Mouse (Mus musculus) MEL (cell line): Measurements from ENCODE around the gene Golm1. TPM values are rescaled to one million over a fixed set of nuclear protein-coding genes. Genes with fewer than 3 reads are reported as not detected.

Experiments used
- DNase-seq: peaks from one replicate; pipeline ENCODE4 v3.0.0; 2011; ENCODE audit warnings: low read depth, low spot score
- H3K27ac ChIP-seq: 2 replicates; pipeline ENCODE4 v1.5.1; 2012; ENCODE audit warnings: low read depth, mild to moderate bottlenecking, control low read depth, low read length, moderate library complexity; ENCODE audit not compliant: control insufficient read depth
- H3K27me3 ChIP-seq, 2 experiments: fragments of 150-350 bp in 1 of 2; sonication (generic) in 1 of 2; 2 replicates each; pipeline ENCODE4 v1.6.1; 2012; ENCODE audit warnings: low read length in 2 of 2, mild to moderate bottlenecking in 2 of 2, improper control_type of control experiment in 1 of 2, moderate library complexity in 1 of 2; ENCODE audit not compliant: insufficient read depth in 2 of 2, control insufficient read depth in 1 of 2
- H3K36me3 ChIP-seq, 2 experiments: 2 replicates each; pipeline ENCODE4 v1.6.1; 2012 to 2014; ENCODE audit warnings: low read length in 2 of 2, improper control_type of control experiment in 1 of 2, inconsistent platforms in 1 of 2, mild to moderate bottlenecking in 1 of 2; ENCODE audit not compliant: insufficient read depth in 2 of 2, control insufficient read depth in 1 of 2
- H3K4me1 ChIP-seq, 2 experiments: fragments of 150-350 bp in 1 of 2; sonication (generic) in 1 of 2; 2 replicates each; pipeline ENCODE4 v1.6.1; 2012; ENCODE audit warnings: low read length in 2 of 2, improper control_type of control experiment in 1 of 2, mild to moderate bottlenecking in 1 of 2; ENCODE audit not compliant: insufficient read depth in 2 of 2, control insufficient read depth in 1 of 2
- H3K4me3 ChIP-seq, 2 experiments: fragments of 150-350 bp in 1 of 2; sonication (generic) in 1 of 2; 2 replicates each; pipeline ENCODE4 v1.5.1; 2012; ENCODE audit warnings: low read depth in 2 of 2, low read length in 2 of 2, mild to moderate bottlenecking in 2 of 2, moderate library complexity in 2 of 2, control low read depth in 1 of 2, improper control_type of control experiment in 1 of 2; ENCODE audit not compliant: control insufficient read depth in 1 of 2, insufficient read depth in 1 of 2
- H3K79me2 ChIP-seq: 2 replicates; pipeline ENCODE4 v1.6.1; 2012; ENCODE audit warnings: mild to moderate bottlenecking, low read length, moderate library complexity; ENCODE audit not compliant: control insufficient read depth, poor library complexity, insufficient read depth
- H3K9ac ChIP-seq: 2 replicates; pipeline ENCODE4 v1.6.1; 2012; ENCODE audit warnings: low read depth, mild to moderate bottlenecking, control low read depth, low read length, moderate library complexity; ENCODE audit not compliant: control insufficient read depth, poor library complexity, severe bottlenecking
- H3K9me3 ChIP-seq: fragments of 150-350 bp; sonication (generic); replicated peaks from 2 replicates; pipeline ENCODE4 v1.6.1; 2012; ENCODE audit warnings: mild to moderate bottlenecking, low read length, improper control_type of control experiment, moderate library complexity; ENCODE audit not compliant: insufficient read depth
- BHLHE40 ChIP-seq: IDR thresholded peaks from 2 replicates; pipeline ENCODE4 v1.6.1; 2012; ENCODE audit warnings: low read depth, mild to moderate bottlenecking, inconsistent platforms, low read length, improper control_type of control experiment, borderline replicate concordance
- CHD1 ChIP-seq: IDR thresholded peaks from 2 replicates; pipeline ENCODE4 v1.6.1; 2012; ENCODE audit warnings: low read depth, mild to moderate bottlenecking, inconsistent platforms, low read length, improper control_type of control experiment
- CTCF ChIP-seq, 3 experiments: IDR thresholded peaks in 2 of 3; conservative IDR thresholded peaks in 1 of 3; 2 replicates each; pipeline ENCODE4 v1.5.1; 2011 to 2012; ENCODE audit warnings: low read length in 3 of 3, low read depth in 2 of 3, mild to moderate bottlenecking in 2 of 3, improper control_type of control experiment in 1 of 3, inconsistent platforms in 1 of 3, mixed read lengths in 1 of 3, moderate library complexity in 1 of 3; ENCODE audit not compliant: control insufficient read depth in 1 of 3, insufficient read depth in 1 of 3, poor library complexity in 1 of 3, severe bottlenecking in 1 of 3
- E2F4 ChIP-seq: IDR thresholded peaks from 2 replicates; pipeline ENCODE4 v1.6.1; 2011; ENCODE audit warnings: low read depth, low read length, improper control_type of control experiment, borderline replicate concordance
- ELF1 ChIP-seq: IDR thresholded peaks from 2 replicates; pipeline ENCODE4 v1.6.1; 2014; ENCODE audit warnings: low read depth, mild to moderate bottlenecking, inconsistent platforms, low read length, improper control_type of control experiment, moderate library complexity
- ETS1 ChIP-seq: IDR thresholded peaks from 2 replicates; pipeline ENCODE4 v1.6.1; 2012; ENCODE audit warnings: low read depth, mild to moderate bottlenecking, inconsistent platforms, low read length, improper control_type of control experiment, moderate library complexity
- GABPA ChIP-seq: IDR thresholded peaks from 2 replicates; pipeline ENCODE4 v1.6.1; 2012; ENCODE audit warnings: low read depth, mild to moderate bottlenecking, inconsistent platforms, low read length, improper control_type of control experiment, moderate library complexity
- HCFC1 ChIP-seq: IDR thresholded peaks from 2 replicates; pipeline ENCODE4 v1.6.1; 2012; ENCODE audit warnings: low read depth, mild to moderate bottlenecking, inconsistent platforms, low read length, improper control_type of control experiment, moderate library complexity
- KAT2A ChIP-seq: conservative IDR thresholded peaks from 2 replicates; pipeline ENCODE4 v1.6.1; 2012; ENCODE audit warnings: low read depth, low read length, improper control_type of control experiment, inconsistent platforms
- MAFK ChIP-seq: IDR thresholded peaks from 2 replicates; pipeline ENCODE4 v1.6.1; 2011; ENCODE audit warnings: low read depth, mild to moderate bottlenecking, low read length, improper control_type of control experiment, borderline replicate concordance
- MEF2A ChIP-seq: IDR thresholded peaks from 2 replicates; pipeline ENCODE4 v1.6.1; 2014; ENCODE audit warnings: low read depth, mild to moderate bottlenecking, inconsistent platforms, low read length, improper control_type of control experiment; ENCODE audit not compliant: poor library complexity, insufficient replicate concordance, severe bottlenecking; ENCODE audit errors: extremely low read depth
- MXI1 ChIP-seq: IDR thresholded peaks from 2 replicates; pipeline ENCODE4 v1.6.1; 2011; ENCODE audit warnings: mild to moderate bottlenecking, low read depth, low read length, improper control_type of control experiment
- RAD21 ChIP-seq: IDR thresholded peaks from 2 replicates; pipeline ENCODE4 v1.6.1; 2011; ENCODE audit warnings: mild to moderate bottlenecking, low read depth, low read length, improper control_type of control experiment
- RCOR1 ChIP-seq: IDR thresholded peaks from 2 replicates; pipeline ENCODE4 v1.6.1; 2012; ENCODE audit warnings: low read depth, mild to moderate bottlenecking, inconsistent platforms, low read length, improper control_type of control experiment
- TAL1 ChIP-seq: IDR thresholded peaks from 2 replicates; pipeline ENCODE4 v1.6.1; 2012; ENCODE audit warnings: mild to moderate bottlenecking, inconsistent platforms, low read length, moderate library complexity, mixed read lengths
- TBP ChIP-seq: IDR thresholded peaks from 2 replicates; pipeline ENCODE4 v1.8.0; 2011; ENCODE audit warnings: low read depth, low read length, improper control_type of control experiment
- USF1 ChIP-seq: IDR thresholded peaks from 2 replicates; pipeline ENCODE4 v1.6.1; 2014; ENCODE audit warnings: low read depth, mild to moderate bottlenecking, inconsistent platforms, low read length, improper control_type of control experiment, moderate library complexity
- USF2 ChIP-seq, 2 experiments: IDR thresholded peaks; 2 replicates each; pipeline ENCODE4 v1.6.1; 2011 to 2012; ENCODE audit warnings: improper control_type of control experiment in 2 of 2, low read length in 2 of 2, borderline replicate concordance in 1 of 2, inconsistent platforms in 1 of 2, low read depth in 1 of 2, mild to moderate bottlenecking in 1 of 2; ENCODE audit not compliant: insufficient read depth in 1 of 2
- ZKSCAN1 ChIP-seq: IDR thresholded peaks from 2 replicates; pipeline ENCODE4 v1.6.1; 2012; ENCODE audit warnings: low read depth, mild to moderate bottlenecking, inconsistent platforms, low read length, improper control_type of control experiment, moderate library complexity
- ZMIZ1 ChIP-seq: IDR thresholded peaks from 2 replicates; pipeline ENCODE4 v1.6.1; 2012; ENCODE audit warnings: low read depth, mild to moderate bottlenecking, inconsistent platforms, low read length, improper control_type of control experiment, moderate library complexity
- ZNF384 ChIP-seq: IDR thresholded peaks from 2 replicates; pipeline ENCODE4 v1.6.1; 2012; ENCODE audit warnings: low read depth, mild to moderate bottlenecking, inconsistent platforms, low read length, improper control_type of control experiment
- polyA plus RNA-seq, 2 experiments: library from polyadenylated mRNA; stranded (reverse) in 1 of 2; unstranded in 1 of 2; fragments of >175 nt in 1 of 2; fragments of >200 nt in 1 of 2; gene quantifications; 2 replicates each; pipeline versions ENCODE4 v1.2.1 to v1.2.4; 2012; ENCODE audit warnings: low replicate concordance in 2 of 2, low read depth in 1 of 2; ENCODE audit not compliant: insufficient read length in 2 of 2, insufficient read depth in 1 of 2, missing spikeins in 1 of 2
- total RNA-seq: library from RNA; depleted of rRNA; stranded (reverse); fragments of 300-350 nt; gene quantifications from 2 replicates; pipeline ENCODE4 v1.2.3, GENCODE M21; 2012

Gene Golm1
- total and polyA plus RNA-seq, 3 experiments = 22.1 to 26.8 TPM; not detected in 1

DNA sequence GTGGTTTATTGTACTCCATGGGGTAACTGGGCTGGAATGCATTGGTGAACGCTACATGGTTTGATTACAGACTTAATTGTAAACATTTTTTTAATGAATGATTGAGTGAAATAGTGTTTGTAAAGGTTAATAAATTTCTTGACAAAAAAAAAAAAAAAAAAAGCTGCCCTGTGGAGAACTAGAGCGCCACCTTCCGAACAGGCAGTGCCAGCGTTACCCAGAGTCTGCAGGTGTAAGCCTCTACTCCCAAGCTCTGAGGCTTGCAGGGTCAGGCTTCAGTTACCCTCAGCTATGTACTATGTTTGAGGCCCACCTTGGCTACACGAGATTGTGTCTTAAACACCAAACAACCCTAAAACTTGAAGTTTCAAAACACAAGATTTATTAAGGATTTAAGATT, 41.0 kb downstream of the Golm1 start:
- DNase-seq = no peak
- H3K27ac ChIP-seq = no peak overlapping the region
- no peak overlapping the region for H3K9ac ChIP-seq
- no peaks in the 10 kb centered on the region for H3K4me1 ChIP-seq
- no peak overlapping the region for H3K4me3 ChIP-seq
- no peaks in the 10 kb centered on the region for H3K27me3 ChIP-seq
- H3K9me3 ChIP-seq = no peaks in the 10 kb centered on the region
- TF ChIP-seq CTCF (IDR thresholded peaks at IDR 0.05 in 2 of 3, conservative IDR thresholded peaks at IDR 0.05 in 1 of 3; ENCODE audit: control insufficient read depth in 1 of 3, insufficient read depth in 1 of 3, low read depth in 2 of 3, low read length in 3 of 3, poor library complexity in 1 of 3, severe bottlenecking in 1 of 3) (peak in 2 of 3 experiments; percentile 13 to 32; a peak in 3 of 6 replicates), GABPA (no peak), ZMIZ1 (no peak), ZNF384 (peak; percentile 86)
- H3K79me2 ChIP-seq = no peaks in the 10 kb centered on the region
- 0 out of 4 replicates have a peak, but pooled peaks cover 0 to 5% of the 10 kb centered on the region in 2 experiments for H3K36me3 ChIP-seq

DNA sequence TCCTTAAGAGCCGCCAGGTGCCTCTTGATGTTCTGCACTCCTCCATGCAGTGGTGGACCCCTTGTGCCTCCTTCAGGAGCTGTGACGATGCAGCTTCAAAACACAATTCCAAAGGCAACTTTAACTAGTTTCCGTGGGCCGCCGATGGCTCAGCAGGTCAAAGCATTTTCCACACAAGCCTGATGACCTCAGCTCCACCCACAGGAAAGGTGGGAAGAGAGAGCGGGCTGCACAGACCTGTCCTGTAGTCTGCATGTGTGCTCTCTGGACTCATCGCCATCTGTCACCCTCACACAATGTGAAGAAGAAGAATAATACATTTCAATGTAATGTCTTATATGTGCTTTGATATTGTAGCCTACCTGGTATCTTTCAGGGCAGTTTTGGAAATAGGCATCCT, 48.9 kb downstream of the Golm1 start:
- no peak overlapping the region for H3K9ac ChIP-seq
- peaks cover 0 to 11% of the 10 kb centered on the region in 2 experiments; a peak in 2 of 4 replicates for H3K36me3 ChIP-seq
- H3K27ac ChIP-seq = no peak overlapping the region
- H3K9me3 ChIP-seq = no peaks in the 10 kb centered on the region
- H3K79me2 ChIP-seq = no peaks in the 10 kb centered on the region
- no peaks in the 10 kb centered on the region for H3K4me1 ChIP-seq
- no peaks in the 10 kb centered on the region for H3K27me3 ChIP-seq
- TF ChIP-seq MXI1 (no peak), ELF1 (no peak), TAL1 (no peak), ZKSCAN1 (no peak), RCOR1 (no peak), HCFC1 (no peak), BHLHE40 (no peak), KAT2A (no peak), CHD1 (no peak), CTCF (IDR thresholded peaks at IDR 0.05 in 2 of 3, conservative IDR thresholded peaks at IDR 0.05 in 1 of 3; ENCODE audit: control insufficient read depth in 1 of 3, insufficient read depth in 1 of 3, low read depth in 2 of 3, low read length in 3 of 3, poor library complexity in 1 of 3, severe bottlenecking in 1 of 3) (no peak), MEF2A (no peak), USF1 (no peak), MAFK (no peak), USF2 (IDR thresholded peaks at IDR 0.05; ENCODE audit: borderline replicate concordance in 1 of 2, insufficient read depth in 1 of 2, low read depth in 1 of 2, low read length in 2 of 2) (no peak), RAD21 (no peak), E2F4 (no peak), TBP (no peak), ETS1 (no peak)
- TF ChIP-seq, all 39 proteins: peak for 0
- no peak for DNase-seq
- H3K4me3 ChIP-seq = no peak overlapping the region
